Mouse (Mus musculus): ENCODE measurements around the gene Olfr97.
A peak's percentile ranks its signal among the peaks of the same experiment; 100 is the strongest.
"Not testable (repeated sequence)": the region's sequence is repeated elsewhere in the genome, so short reads cannot be mapped to it uniquely, and the experiment has no call there.

Olfr97 gene

DNA sequence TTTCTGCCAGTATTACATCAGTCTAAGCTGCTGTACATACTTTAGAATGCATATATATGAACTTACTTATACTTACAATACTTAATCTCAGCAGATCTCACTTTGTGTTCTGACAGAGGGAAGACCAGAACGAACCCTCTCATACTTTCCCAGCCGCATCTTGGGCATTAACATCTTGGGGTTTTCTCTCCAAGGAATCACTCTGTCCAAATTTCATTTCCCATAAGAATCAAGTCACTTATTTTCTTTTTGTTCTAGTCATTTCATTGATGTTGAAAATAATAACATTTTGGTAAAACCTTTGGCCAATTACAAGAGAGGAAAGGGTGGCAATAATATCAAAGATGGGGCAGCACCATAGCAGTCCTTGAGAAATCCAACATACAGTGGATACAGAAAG is at the start of gene Olfr97:
Gene Olfr97, minus strand, starts transcription at position 101 of the 400 bp plus-strand sequence.
- not testable (repeated sequence) for DNase-seq (ENCODE audit: low spot score)

DNA sequence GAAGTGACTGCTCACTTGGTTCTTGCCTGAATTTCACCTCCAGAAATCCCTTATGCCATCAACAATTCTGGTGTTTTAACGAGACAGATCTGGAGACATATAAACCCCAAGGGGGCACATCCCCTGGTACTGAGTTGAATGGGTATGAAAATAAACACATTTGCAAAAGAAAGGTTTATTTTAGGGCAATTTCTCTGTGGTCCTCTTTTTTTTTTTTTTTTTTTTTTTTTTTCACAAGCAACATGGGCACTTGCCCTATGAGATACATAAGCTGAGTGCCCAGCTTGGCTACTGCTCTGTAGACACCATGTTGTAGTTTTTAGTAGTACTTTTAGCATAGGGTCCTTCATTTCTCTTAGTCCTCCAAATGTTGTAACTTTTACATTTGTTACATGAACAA is 46.2 kb upstream of the Olfr97 start, which contains the start of gene Olfr99:
Gene Olfr99, minus strand, starts transcription at position 101 of the 400 bp plus-strand sequence.
- no peak for DNase-seq (ENCODE audit: low spot score)

DNA sequence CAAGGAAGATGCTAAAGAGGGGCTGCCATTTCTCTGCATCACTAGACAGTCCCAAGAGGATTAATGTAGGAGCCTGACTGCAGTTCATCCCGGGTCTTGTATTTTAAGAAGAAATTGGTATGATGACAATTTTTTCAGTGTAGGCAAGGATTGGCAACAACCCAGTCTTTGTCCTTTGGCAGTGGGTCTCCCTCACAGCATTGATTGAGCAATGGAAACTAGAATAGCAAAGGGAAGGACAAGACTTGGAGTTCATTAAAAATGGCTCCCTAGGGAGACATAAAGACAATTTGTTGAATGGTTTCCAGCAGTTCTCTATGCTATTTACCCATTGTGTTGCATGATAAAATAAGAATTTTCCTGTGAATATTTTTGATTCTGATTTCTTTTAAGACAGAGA is 43.2 kb upstream of the Olfr97 start:
- no peak for DNase-seq (ENCODE audit: low spot score)

DNA sequence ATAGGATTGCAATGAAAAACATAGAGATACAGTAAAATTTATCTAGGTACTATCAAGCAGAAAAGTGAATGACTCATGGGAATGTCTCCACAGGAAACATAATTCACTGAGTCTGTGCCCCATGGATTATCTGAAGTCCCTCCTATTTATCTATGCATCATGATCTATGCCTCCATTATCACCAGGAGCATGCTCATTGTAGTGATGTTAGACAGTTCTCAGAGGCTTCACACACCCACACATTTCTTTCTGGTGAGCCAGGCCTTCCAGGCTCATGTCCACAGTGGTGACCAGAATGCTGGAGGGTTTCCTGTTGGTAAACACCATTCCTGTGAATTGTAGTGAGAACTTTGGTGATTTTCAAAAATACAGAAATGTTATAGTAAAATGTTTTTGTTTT is 39.4 kb upstream of the Olfr97 start:
- no peak for DNase-seq (ENCODE audit: low spot score)

DNA sequence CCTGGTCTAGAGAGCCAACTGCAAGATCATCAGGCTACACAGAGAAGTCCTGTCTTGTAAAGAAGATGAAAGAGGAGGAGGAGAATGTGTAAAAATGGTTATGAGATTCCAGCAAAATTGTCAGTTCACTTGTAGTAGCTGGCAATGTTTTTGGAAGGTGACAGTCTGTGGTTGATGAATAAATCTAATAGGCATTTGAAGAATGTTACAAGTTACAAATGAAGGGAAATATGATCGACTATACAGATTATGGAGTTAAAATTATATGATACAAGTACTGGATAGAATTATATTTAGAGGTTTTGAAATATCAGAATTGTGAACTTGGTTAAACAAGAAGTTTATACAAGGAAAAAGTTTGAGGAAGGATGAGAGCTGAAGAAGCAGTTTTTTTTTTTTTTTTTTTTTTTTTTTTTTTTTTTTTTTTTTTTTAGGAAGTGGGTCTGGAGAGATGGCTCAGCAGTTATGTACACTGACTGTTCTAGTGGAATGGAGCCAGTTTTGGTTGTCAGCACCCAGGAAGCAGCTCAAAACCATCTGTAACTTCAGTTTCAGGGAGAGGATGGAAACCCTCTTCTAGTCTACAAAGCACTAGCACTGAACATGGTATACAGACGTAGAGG is 38.6 kb upstream of the Olfr97 start:
- no peak for DNase-seq (ENCODE audit: low spot score)

DNA sequence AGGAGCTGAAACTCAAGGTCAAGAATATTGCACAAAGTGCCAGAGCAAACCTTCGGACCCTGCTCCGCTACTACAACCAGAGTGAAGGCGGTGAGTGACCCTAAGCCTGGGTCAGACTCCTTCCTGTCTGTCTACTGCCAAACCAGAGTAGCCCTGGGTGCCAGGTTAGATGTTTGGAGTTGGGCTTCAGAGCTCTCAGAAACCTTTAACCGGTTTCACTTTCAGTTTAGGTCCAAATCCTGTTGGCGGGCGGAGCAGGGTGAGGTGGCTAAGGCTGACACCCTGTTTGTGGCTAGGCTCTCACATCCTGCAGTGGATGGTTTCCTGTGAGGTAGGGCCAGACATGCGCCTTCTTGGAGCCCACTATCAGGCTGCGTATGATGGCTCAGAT is 33.6 kb upstream of the Olfr97 start:
- DNase-seq (ENCODE audit: low spot score), result no peak

DNA sequence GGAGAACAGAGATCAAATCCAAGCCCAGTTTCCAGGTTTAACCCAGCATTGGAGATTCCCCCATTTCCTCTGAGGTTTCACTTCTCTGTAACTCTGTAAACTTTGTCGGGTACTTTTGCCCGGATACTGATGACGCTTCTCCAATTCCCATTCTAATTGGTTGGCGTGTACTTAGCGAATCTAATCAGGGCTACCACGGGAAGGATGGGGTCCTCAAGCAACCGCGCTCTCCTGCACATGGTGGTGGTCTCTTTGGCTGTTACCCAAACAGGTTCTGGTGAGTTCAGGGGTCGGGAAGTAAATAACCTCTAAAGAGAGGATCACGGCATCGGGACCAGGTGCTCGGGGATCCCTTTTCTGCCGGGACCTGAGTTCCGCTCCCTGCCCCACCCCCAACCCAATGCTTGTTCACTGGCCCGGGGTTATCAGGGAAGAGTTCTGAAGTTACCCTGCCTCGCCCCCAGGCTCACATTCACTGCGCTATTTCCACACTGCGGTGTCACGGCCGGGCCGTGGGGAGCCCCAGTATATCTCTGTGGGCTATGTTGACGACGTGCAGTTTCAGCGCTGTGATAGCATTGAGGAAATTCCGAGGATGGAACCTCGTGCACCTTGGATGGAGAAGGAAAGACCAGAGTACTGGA is 33.0 kb upstream of the Olfr97 start, which contains the start of gene H2-M3:
Gene H2-M3, plus strand, starts transcription at position 163 of the 644 bp plus-strand sequence.
- peak; percentile 85 for DNase-seq (ENCODE audit: low spot score)

DNA sequence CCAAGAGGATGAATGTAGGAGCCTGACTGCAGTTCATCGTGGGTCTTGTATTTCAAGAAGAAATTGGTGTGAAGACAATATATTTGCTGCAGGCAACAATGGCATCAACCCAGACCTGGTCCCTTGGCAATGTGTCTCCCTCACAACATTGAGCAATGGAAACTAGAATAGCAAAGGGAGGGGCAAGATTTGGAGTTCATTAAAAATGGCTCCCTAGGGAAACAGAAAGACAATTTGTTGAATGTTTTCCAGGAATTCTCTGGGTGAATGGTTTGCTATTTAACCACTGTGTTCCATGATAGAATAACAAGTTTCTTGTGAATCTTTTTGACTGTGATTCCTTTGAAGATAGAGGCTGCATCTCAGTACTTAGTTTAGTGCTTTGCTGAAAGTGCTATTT is 26.5 kb upstream of the Olfr97 start, which contains the start of gene Olfr98:
Gene Olfr98, minus strand, starts transcription at position 124 of the 400 bp plus-strand sequence.
- DNase-seq (ENCODE audit: low spot score), result no peak

DNA sequence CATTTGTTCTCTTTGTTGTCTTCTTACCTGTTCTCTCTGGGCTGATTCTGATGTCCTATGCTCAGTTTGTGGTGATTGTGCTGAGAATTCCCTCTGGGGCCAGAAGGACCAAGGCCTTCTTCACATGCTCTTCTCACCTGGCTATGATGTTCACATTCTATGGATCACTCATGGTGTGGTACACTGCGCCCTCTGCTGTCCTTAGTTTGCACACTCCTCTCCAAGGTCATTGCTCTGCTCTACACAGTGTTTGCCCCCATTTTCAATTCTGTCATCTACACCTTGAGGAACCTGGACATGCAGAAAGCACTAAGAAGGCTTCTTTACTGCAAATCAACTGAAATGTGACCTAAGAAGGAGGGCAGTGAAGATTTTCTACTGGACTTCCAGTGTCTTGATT is 13.4 kb upstream of the Olfr97 start:
- peak; percentile 2 for DNase-seq (ENCODE audit: low spot score)

DNA sequence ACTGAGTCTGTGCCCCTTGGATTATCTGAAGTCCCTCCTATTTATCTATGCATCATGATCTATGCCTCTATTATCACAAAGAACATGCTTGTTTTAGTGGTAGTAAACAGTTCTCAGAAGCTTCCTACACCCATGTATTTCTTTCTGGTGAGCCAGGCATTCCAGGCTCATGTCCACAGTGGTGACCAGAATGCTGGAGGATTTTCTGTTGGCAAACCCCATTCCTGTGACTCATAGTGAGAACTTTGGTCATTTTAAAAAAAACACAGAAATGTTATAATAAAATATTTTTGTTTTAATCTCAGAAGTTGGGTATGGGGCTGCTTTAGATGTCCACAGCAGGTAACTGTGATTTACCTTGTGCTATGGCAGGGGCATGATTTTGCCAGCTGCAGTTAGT is 12.3 kb upstream of the Olfr97 start:
- DNase-seq (ENCODE audit: low spot score), result no peak

DNA sequence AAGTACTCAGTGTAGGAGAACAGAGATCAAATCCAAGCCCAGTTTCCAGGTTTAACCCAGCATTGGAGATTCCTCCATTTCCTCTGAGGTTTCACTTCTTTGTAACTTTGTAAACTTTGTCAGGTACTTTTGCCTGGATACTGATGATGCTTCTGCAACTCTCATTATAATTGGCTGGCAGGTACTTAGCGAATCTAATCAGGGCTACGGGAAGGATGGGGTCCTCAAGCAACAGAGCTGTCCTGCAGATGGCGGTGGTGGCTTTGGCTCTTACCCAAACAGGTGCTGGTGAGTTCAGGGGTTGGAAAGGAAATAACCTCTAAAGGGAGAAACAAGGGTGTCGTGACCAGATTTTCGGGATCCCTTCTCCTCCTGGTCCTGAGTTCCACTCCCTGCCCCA is 9.6 kb upstream of the Olfr97 start:
- DNase-seq (ENCODE audit: low spot score), result peak; percentile 47

DNA sequence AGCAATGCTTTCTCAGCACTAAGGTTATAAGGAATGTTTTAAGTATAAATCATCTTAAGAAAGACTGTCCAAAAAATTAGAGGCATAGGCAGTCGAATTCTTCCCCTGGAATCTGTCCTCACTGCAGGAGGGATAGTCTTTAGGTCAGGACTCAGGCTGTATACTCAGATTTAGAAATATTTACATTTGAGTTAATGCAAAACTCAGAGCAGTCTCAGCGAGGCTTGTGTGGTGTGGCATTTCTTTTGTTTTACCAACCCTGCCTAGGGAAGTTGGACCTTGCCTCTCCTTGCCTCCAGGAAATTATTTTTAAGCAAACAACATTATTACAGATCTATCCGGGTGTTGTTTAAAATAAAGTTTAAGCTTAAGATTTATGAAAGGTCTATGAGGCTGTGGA is 5.1 kb upstream of the Olfr97 start:
- DNase-seq (ENCODE audit: low spot score), result no peak

DNA sequence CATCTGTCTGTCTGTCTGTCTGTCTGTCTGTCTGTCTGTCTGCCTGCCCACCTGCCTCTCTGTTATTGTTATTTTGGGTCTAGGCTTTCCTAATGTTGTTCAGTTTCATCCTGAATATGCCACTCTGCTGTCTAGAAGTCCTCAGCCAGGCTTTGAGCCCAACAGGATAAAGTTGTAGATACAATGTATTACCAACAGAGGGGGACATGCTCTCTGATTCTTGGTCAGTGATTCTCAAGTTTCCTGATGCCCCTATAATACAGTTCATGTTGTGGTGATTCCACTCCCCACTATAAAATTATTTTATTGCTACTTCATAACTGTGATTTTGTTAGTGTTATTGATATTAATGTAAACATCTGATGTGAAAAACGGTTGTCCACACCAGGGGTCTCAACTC is 15.3 kb downstream of the Olfr97 start:
- no peak for DNase-seq (ENCODE audit: low spot score)

DNA sequence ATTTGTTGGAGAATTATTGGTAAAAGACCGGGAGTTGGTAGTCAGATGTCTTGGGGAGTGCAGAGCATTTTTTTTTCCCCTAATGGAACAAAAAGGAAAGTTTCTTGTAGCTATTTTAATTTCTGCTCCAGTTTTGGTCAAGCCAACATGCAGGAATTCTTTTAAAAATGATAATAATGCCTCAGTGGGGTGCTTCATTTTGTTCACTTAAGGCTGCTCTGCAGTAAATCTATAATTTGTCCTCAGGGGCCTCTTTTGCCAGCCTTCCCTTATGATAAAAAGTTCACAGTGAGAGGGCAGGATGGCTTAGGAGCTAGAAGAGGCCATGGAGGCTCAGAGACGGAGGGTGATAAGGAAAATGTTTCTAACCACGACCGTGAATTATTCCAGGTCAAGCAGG is 17.3 kb downstream of the Olfr97 start, which contains the start of gene Olfr96:
Gene Olfr96, plus strand, starts transcription at position 301 of the 400 bp plus-strand sequence.
- DNase-seq (ENCODE audit: low spot score), result no peak

DNA sequence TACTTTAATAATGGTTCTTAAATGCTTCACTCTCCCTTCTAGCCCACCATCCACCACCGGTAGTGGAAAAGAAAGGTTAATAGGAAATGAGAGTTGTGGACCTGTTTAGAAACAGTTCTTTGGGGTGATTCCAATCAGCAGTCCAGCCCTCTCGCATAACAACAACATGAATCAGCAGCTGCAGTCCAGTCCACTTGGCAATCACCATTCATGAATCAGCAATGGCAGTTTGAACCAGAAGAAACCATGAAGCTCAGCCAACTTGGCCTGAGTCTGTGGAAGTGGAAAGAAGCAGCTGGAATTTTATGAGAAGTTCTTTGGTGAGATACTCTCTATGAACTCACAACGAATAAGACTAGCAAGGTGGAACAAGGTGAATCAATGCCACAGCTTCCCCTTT is 18.6 kb downstream of the Olfr97 start:
- DNase-seq (ENCODE audit: low spot score), result no peak

DNA sequence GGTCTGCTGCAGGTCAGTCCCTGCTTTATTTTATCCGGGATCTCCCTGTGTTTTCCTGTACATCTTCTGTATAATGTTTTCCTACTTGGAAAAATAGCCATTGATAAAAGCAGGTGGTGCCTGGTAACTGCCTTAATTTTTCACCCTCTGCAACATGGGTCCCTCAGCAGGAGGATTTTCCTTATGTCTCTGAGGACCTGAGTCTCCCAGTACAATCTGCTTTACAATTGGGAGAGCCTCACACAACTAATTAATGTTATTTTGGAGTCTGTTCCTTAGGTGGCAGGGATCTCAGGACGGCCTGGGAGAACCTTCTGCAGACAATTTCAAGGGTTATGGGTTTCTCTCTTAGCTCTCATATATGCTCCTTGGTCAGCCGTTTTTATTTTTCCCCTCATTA is 24.1 kb downstream of the Olfr97 start, which contains the start of gene Olfr95:
Gene Olfr95, minus strand, starts transcription at position 101 of the 400 bp plus-strand sequence.
- no peak for DNase-seq (ENCODE audit: low spot score)

DNA sequence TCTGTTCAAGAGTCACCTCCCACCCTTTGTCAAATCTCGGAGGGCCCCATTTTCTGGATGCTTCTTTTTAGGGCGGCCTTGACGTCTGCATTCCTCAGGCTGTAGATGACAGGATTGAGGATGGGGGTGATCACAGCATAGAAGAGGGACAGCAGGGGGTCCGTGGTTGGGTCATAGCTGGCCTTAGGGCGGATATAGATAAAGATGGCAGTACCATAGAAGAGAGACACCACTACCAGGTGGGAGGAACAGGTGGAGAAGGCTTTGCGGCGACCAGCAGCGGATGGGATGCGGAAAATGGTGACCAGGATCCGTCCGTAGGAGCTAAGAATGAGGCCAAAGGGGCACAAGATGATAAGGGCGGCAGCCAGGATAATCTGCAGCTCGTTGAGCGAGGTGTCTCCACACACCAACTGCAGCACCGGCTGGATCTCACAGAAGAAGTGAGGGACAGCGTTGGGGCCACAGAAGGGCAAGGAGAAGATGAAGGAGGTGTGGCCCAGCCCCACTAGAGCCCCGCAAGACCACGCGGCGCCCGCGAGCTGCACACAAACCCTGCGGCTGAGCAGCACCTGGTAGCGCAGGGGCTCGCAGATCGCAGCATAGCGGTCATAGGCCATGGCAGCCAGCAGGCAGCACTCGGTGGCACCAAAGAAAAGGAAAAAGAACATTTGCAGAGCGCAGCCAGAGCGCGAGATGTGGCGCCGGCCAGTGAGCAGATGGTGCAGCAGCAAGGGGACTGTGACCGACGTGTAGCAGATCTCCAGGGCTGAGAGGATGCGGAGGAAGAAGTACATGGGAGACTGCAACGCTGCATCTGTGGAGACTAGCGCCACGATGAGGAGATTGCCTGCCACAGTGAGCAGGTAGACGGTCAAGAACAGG is 26.0 kb downstream of the Olfr97 start:
- no peak for DNase-seq (ENCODE audit: low spot score)

DNA sequence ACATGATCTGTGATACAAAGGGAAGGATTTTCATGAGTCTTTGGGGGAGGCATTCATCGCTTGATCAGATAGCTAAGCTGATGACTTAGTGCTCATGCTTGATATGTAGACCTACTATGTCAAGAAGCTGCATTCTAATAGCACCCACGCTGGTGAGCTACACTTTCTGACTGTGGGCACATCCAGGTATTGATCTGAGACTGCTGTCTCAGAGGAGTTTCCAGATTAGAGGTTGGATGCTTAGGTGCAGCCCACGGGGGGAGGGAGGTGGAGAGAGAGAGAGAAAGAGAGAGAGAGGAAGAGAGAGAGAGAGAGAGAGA is 33.3 kb downstream of the Olfr97 start:
- DNase-seq (ENCODE audit: low spot score), result no peak

DNA sequence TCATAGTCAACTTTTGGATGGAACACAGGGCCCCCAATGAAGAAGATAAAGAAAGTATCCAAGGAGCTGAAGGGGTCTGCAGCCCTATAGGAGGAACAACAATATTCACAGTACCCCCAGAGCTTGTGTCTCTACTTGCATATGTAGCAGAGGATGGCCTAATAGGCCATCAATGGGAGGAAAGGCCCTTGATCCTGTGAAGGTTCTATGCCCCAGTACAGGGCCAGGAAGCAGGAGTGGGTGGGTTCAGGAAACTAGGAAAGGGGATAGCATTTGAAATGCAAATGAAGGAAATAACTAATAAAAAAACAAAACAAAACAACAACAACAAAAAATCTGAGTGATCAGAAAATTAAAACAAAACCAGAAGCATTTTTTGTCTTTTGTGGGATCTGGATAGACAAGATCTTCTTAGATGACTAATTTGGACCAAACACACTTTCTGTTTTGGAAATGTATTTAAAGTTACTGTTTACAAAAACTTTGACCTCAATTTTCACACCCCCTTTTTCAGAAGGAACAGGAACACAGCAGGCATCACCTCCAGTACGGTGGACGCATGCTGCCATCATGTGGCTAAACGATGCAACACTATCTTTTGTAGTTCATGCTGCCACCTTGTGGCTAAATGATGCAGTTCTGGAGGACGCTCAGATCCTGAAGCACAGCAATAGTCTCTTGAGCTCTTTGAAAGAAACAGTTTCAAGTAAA is 33.8 kb downstream of the Olfr97 start:
- DNase-seq (ENCODE audit: low spot score), result peak; percentile 74

DNA sequence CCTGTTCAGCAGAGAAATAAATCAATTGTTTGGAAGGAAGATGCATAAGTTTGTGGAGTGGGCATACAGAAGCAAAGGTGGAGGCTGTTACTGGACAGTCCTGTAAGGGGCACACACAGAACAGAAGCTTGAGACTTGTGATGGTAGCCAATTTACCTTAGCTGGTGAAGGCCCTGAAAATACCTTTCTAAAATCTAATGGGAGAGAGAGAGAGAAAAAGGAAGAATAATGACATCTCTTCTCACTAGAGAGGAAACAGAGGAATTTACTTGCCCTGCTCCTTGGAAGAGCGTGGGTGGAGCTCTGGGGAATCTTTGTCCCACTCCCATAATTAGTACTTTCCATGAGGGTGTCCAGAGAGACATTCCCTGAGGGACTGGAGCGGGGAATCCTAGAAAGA is 36.2 kb downstream of the Olfr97 start, which contains the start of gene Olfr94:
Gene Olfr94, minus strand, starts transcription at position 101 of the 400 bp plus-strand sequence.
- DNase-seq (ENCODE audit: low spot score), result no peak

DNA sequence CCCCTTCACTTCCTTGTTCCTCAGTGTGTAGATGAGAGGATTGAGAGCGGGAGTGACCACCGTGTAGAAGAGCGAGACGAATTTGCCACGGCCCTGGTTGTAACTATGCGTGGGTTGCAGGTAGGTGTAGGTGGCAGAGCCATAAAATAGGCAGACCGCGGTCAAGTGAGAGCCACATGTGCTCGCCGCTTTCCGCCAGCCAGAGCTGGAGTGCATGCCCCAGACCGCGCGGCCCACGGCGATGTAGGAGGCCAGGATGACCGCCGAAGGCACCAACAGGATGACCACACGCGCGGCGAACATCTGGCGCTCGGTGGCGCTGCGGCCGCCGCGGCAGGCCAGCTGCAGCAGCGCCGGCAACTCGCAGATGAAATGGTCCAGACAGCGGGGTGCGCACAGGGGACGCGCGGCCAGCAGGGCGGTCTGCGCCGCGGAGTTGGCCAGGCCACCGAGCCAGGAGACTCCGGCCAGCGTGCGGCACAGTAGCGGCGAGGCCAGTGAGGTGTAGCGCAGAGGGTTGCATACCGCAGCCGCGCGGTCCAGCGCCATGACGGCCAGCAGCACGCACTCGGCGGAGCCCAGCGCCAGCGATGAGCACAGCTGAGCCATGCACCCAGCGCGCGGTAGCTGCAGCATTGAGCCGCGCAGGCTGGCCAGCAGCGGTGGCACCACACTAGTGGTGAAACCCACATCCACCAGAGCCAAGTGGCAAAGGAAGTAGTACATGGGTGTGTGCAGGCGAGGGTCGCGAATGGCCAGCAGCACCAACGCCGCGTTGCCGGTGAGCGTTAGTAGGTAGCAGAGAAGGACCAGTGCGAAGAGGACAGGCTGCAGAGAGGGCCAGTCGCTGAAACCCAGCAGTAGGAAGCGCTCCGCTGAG is 40.0 kb downstream of the Olfr97 start:
- DNase-seq (ENCODE audit: low spot score), result no peak

All from left cerebral cortex, adult 11 months (tissue).